Mouse (Mus musculus) heart, embryonic 10.5 days (tissue): ENCODE measurements around the gene Prlr. TPM values are rescaled to one million over a fixed set of nuclear protein-coding genes. Genes with fewer than 3 reads are reported as not detected.

Experiments
- DNase-seq: peaks from one replicate; pipeline ENCODE4 v3.0.0-alpha.2; 2017; ENCODE audit warnings: low spot score
- H3K27ac ChIP-seq: fragments of 300-500 bp; sonication (generic); 2 replicates; pipeline ENCODE4 v1.5.1; 2016; ENCODE audit warnings: mild to moderate bottlenecking
- H3K27me3 ChIP-seq: fragments of 300-500 bp; sonication (generic); 2 replicates; pipeline ENCODE4 v1.6.1; 2016; ENCODE audit warnings: mild to moderate bottlenecking; ENCODE audit not compliant: poor library complexity, insufficient read depth, severe bottlenecking
- H3K36me3 ChIP-seq: fragments of 300-500 bp; sonication (generic); 2 replicates; pipeline ENCODE4 v1.6.1; 2016; ENCODE audit warnings: mild to moderate bottlenecking, moderate library complexity
- H3K4me1 ChIP-seq: fragments of 300-500 bp; sonication (generic); 2 replicates; pipeline ENCODE4 v1.6.1; 2016; ENCODE audit warnings: mild to moderate bottlenecking
- H3K4me3 ChIP-seq: fragments of 300-500 bp; sonication (generic); 2 replicates; pipeline ENCODE4 v1.5.1; 2016; ENCODE audit warnings: mild to moderate bottlenecking, moderate library complexity
- H3K9me3 ChIP-seq: fragments of 300-500 bp; sonication (generic); 2 replicates; pipeline ENCODE4 v1.6.1; 2016; ENCODE audit warnings: mild to moderate bottlenecking, moderate library complexity
- WGBS: fragments of 180-500 bp; shearing (Covaris S2); methylation state at CpG from one replicate; pipeline ENCODE4 v1.1.7; 2016; 5-methylcytosine and 5-hydroxymethylcytosine counted together
- polyA plus RNA-seq: library from polyadenylated mRNA; unstranded; fragments of >200 nt; fragmentation: Nextera tagmentation; extraction: Ambion mirVana; gene quantifications from 2 replicates; pipeline ENCODE4 v1.2.1, GENCODE M21; 2016

Prlr gene
- 0.68 and 1.9 TPM in 2 replicates for polyA plus RNA-seq

DNA sequence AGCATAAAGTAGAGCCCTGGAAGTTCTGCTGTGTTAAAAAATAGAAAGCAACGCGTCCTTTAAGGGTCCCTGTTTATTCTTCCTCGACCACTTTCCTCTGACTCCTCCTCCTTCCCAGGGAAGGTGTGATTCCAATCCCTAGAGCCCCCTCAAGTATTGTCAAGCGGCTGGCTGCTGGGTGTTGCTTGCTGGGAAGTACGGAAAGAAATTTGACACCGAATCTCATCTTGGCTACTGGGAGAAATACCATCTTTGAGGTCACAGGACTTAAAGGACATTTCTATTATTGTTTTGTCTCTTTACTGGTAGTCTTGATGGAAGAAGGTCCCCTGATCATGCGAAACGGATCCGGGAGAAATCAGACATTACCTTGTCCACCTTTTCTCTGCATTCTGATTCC lies at the start of gene Prlr:
TSS of gene Prlr (plus strand) at position 156 of the 400 bp plus-strand sequence.
- peaks cover 11% of the 10 kb centered on the region; the same call in 1 of the 2 replicates for H3K27me3 ChIP-seq
- no peak for DNase-seq
- 0 out of 2 replicates have a peak within 1 kb of the TSS, but pooled peaks have one; percentile 44 for H3K27ac ChIP-seq
- 1% methylated on average over 9 of the region's 9 CpGs for WGBS
- no peaks in the 10 kb centered on the region for H3K9me3 ChIP-seq
- H3K4me3 ChIP-seq: peak within 1 kb of the TSS; percentile 66
- H3K4me1 ChIP-seq: peaks cover 9% of the 10 kb centered on the region; the same call in 1 of the 2 replicates
- no peaks in the 10 kb centered on the region for H3K36me3 ChIP-seq

- no peak overlapping the region for H3K4me3 ChIP-seq
- 86% methylated on average over 2 of the region's 2 CpGs for WGBS
- H3K27ac ChIP-seq: no peak overlapping the region
- no peaks in the 10 kb centered on the region for H3K36me3 ChIP-seq
- no peaks in the 10 kb centered on the region for H3K27me3 ChIP-seq
- no peak for DNase-seq
- H3K9me3 ChIP-seq: no peaks in the 10 kb centered on the region
- no peaks in the 10 kb centered on the region for H3K4me1 ChIP-seq
Observed at GRCm38 (mm10) chr15:10133781-10134180, 43.3 kb upstream of the Prlr start.

- WGBS: 63% methylated on average over 4 of the region's 4 CpGs
- Histone ChIP-seq H3K4me1 (no peaks in the 10 kb centered on the region), H3K36me3 (no peaks in the 10 kb centered on the region), H3K4me3 (no peak overlapping the region), H3K27ac (no peak overlapping the region), H3K27me3 (no peaks in the 10 kb centered on the region), H3K9me3 (no peaks in the 10 kb centered on the region)
- DNase-seq: no peak
Observed at GRCm38 (mm10) chr15:10134889-10135288, 42.1 kb upstream of the Prlr start.

DNA sequence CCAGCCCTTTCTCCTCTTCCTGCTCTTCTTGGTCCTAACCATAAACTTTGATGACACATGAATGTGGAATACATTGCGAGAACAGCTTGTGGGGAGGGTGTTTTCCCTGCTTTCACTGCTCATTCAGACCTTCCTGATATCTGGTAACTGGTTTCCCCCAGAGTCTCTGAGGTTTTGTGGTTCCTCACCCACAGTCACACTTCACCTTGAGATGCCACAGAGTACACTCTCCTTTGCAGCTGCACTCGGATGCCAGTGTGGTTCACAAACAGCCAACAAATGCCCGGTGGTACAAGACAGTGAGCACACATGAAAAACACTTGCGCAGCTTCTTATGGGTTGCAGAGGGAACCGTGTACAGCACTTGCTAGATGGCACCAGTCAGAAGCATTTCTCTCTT lies 32.5 kb upstream of the Prlr start:
- 86% methylated on average over 5 of the region's 5 CpGs for WGBS
- no peaks in the 10 kb centered on the region for H3K9me3 ChIP-seq

DNA sequence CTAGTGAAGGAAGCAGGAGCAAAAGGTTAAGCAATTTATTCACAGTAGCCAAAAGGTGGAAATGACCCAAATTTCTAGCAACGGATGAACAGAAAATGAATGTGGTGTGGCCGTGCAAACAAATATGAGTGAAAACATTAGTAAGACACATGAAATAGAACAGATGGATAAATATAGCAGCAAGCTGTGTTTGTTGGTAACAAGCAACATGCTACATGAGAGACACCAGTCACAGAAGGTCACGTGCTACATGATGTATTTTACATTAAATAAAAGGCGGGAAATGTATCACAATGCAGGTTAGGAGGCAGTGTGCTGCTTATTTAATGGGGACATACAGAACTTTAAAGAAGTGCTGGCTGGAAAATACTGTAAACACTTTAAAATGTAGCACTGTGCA lies 28.8 kb upstream of the Prlr start:
- H3K27ac ChIP-seq: no peak overlapping the region
- 89% methylated on average over 4 of the region's 4 CpGs for WGBS
- no peaks in the 10 kb centered on the region for H3K27me3 ChIP-seq

More for the DNA sequence above, 32.5 kb upstream of the Prlr start:
- DNase-seq: no peak
- H3K4me1 ChIP-seq: no peaks in the 10 kb centered on the region
- no peaks in the 10 kb centered on the region for H3K27me3 ChIP-seq
- no peak overlapping the region for H3K4me3 ChIP-seq
- H3K36me3 ChIP-seq: no peaks in the 10 kb centered on the region
- H3K27ac ChIP-seq: no peak overlapping the region

DNA sequence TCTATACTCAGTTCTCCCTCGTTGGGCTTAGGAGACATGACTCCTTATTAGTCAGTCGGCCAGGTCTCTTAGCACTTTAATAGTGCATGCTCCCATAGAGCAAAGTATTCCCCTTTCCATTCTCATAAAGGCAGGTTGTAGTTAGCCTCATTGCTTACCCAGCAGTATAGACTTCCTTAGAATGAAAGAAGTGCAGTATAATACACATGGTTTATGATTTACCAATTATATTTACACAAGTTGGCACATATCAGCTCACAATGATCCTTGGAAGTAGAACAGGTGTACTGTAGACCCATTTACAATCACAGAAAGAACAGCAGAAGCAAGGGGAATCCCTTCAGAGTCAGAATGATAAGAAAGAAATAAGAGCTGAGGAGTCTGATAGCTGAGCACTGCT lies 16.4 kb upstream of the Prlr start:
- Histone ChIP-seq H3K4me3 (no peak overlapping the region), H3K36me3 (no peaks in the 10 kb centered on the region), H3K9me3 (no peaks in the 10 kb centered on the region), H3K27ac (no peak overlapping the region), H3K4me1 (no peaks in the 10 kb centered on the region), H3K27me3 (no peaks in the 10 kb centered on the region)
- no peak for DNase-seq
- 78% methylated on average over 2 of the region's 2 CpGs for WGBS

More for the DNA sequence above, 28.8 kb upstream of the Prlr start:
- no peaks in the 10 kb centered on the region for H3K9me3 ChIP-seq
- no peak overlapping the region for H3K4me3 ChIP-seq
- no peaks in the 10 kb centered on the region for H3K36me3 ChIP-seq
- no peaks in the 10 kb centered on the region for H3K4me1 ChIP-seq
- DNase-seq: no peak

DNA sequence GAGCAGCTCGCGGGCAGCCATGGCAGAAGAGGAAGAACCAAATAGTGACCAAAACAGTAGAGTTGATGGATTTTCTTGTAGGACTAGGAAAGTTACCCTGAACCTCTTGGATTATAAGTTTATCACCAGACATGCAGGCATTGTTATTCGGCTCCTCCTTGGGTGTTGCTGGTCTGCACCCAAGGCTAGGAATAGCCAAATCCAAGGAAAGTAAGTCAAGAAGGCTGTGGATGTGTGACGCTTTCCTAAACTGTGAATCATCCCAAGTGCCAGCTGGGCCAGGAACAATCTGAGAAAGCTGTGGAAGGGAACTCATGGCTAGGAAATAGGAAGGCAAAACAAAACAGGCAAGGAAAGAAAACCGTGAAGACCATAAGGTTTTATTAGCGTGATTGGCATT lies 2.0 kb upstream of the Prlr start:
- peaks cover 11% of the 10 kb centered on the region; the same call in 1 of the 2 replicates for H3K27me3 ChIP-seq
- no peaks in the 10 kb centered on the region for H3K36me3 ChIP-seq
- H3K27ac ChIP-seq: no peak overlapping the region
- H3K4me3 ChIP-seq: no peak overlapping the region
- 83% methylated on average over 6 of the region's 6 CpGs for WGBS
- H3K9me3 ChIP-seq: no peaks in the 10 kb centered on the region
- peaks cover 9% of the 10 kb centered on the region; the same call in 1 of the 2 replicates for H3K4me1 ChIP-seq
- DNase-seq: no peak

DNA sequence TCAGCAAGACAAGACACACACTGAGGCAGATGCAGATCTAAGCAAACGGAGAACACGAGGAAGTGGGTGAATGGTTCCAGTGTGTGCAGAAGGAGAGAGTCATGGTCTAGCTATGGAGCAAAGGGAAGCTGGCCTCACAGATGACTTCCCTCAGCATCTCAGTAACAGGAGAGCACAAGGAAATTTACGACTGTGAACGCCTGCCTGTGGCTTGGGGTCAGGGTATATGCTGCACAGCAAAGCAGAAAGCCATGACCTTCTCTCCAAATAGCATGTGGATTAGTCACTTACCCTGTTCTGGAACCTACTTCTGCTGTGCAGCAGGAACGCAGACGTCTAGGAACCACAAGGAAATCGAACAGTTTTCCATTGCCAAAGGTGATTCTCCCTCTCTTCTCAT lies 1.4 kb upstream of the Prlr start:
- H3K36me3 ChIP-seq: no peaks in the 10 kb centered on the region

GRCm38 (mm10) chr15:10177519-10178130 lies 587 bp downstream of the Prlr start:
- whole genome bisulfite sequencing: 2% methylated on average over 30 of the region's 30 CpGs
- H3K27ac ChIP-seq: 0 out of 2 replicates have a peak overlapping the region, but pooled peaks have one; percentile 44

More for the DNA sequence above, 1.4 kb upstream of the Prlr start:
- Histone ChIP-seq H3K4me3 (no peak overlapping the region), H3K4me1 (peaks cover 9% of the 10 kb centered on the region; the same call in 1 of the 2 replicates), H3K27ac (no peak overlapping the region), H3K27me3 (peaks cover 11% of the 10 kb centered on the region; the same call in 1 of the 2 replicates), H3K9me3 (no peaks in the 10 kb centered on the region)
- no peak for DNase-seq
- WGBS: 76% methylated on average over 7 of the region's 7 CpGs

GRCm38 (mm10) chr15:10178131-10178566 lies 1.1 kb downstream of the Prlr start:
- peak overlapping the region; percentile 66 for H3K4me3 ChIP-seq
- DNase-seq: no peak
- no peaks in the 10 kb centered on the region for H3K9me3 ChIP-seq
- no peak overlapping the region for H3K27ac ChIP-seq
- peaks cover 9% of the 10 kb centered on the region; the same call in 1 of the 2 replicates for H3K4me1 ChIP-seq
- WGBS: 2% methylated on average over 10 of the region's 10 CpGs
- H3K27me3 ChIP-seq: peaks cover 11% of the 10 kb centered on the region; the same call in 1 of the 2 replicates
- H3K36me3 ChIP-seq: no peaks in the 10 kb centered on the region

More at GRCm38 (mm10) chr15:10177519-10178130, 587 bp downstream of the Prlr start:
- Histone ChIP-seq H3K9me3 (no peaks in the 10 kb centered on the region), H3K36me3 (no peaks in the 10 kb centered on the region), H3K4me1 (peaks cover 9% of the 10 kb centered on the region; the same call in 1 of the 2 replicates), H3K4me3 (peak overlapping the region; percentile 66), H3K27me3 (peaks cover 11% of the 10 kb centered on the region; the same call in 1 of the 2 replicates)
- DNase-seq: peak; percentile 76

- Histone ChIP-seq H3K27ac (no peak overlapping the region), H3K4me1 (peaks cover 9% of the 10 kb centered on the region; the same call in 1 of the 2 replicates), H3K36me3 (no peaks in the 10 kb centered on the region), H3K4me3 (no peak overlapping the region), H3K9me3 (no peaks in the 10 kb centered on the region), H3K27me3 (peaks cover 9% of the 10 kb centered on the region; the same call in 1 of the 2 replicates)
- WGBS: 73% methylated on average over 4 of the region's 4 CpGs
- DNase-seq: no peak
Observed at GRCm38 (mm10) chr15:10180694-10181093, 3.7 kb downstream of the Prlr start.

DNA sequence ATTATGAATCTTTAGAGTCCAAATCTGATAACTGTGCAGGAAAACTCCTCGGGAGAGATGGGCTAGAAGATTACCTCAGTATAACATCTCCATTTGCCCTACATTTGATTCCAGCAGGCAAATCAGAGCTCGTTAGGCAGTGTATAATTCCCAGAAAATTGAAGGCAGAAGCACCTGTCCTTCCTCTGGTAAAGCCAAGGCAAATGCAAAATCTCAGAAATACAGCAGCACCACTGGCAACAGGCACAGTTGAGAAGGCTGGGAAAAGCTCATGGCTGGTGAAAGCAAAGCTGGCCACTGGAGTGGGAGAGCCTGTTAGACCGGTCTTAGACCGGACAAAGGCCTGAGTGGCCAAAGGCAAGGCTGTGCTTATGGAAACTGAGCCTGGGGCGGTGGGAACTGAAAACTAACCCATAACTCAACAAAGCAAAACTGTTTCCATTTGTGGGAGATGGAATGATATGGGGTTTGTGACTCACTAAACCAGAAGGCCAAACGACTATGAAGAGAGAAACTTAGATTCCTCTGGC lies 15.1 kb downstream of the Prlr start:
- 78% methylated on average over 6 of the region's 6 CpGs for WGBS
- no peak for DNase-seq

GRCm38 (mm10) chr15:10200991-10201390 lies 24.0 kb downstream of the Prlr start:
- no peaks in the 10 kb centered on the region for H3K4me1 ChIP-seq
- WGBS: 79% methylated on average over 5 of the region's 5 CpGs
- DNase-seq: no peak
- no peaks in the 10 kb centered on the region for H3K27me3 ChIP-seq
- no peaks in the 10 kb centered on the region for H3K9me3 ChIP-seq
- H3K4me3 ChIP-seq: no peak overlapping the region
- H3K27ac ChIP-seq: no peak overlapping the region
- H3K36me3 ChIP-seq: no peaks in the 10 kb centered on the region

More for the DNA sequence above, 15.1 kb downstream of the Prlr start:
- no peaks in the 10 kb centered on the region for H3K27me3 ChIP-seq
- no peak overlapping the region for H3K4me3 ChIP-seq
- H3K36me3 ChIP-seq: no peaks in the 10 kb centered on the region
- no peaks in the 10 kb centered on the region for H3K4me1 ChIP-seq
- no peak overlapping the region for H3K27ac ChIP-seq
- H3K9me3 ChIP-seq: no peaks in the 10 kb centered on the region
